Mouse (Mus musculus): Measurements from ENCODE around the gene Eno3. TPM values are rescaled to one million over a fixed set of nuclear protein-coding genes. Genes with fewer than 3 reads are reported as not detected.

Eno3 gene
- polyA plus RNA-seq, 1 experiment from 2014 or later = 30.7 TPM

GRCm38 (mm10) chr11:70621972-70622814 is 34.8 kb upstream of the Eno3 start:
- no peak for ATAC-seq (replicated peaks; ENCODE audit: insufficient number of reproducible peaks, low FRiP score, low TSS enrichment, low read depth)
- Histone ChIP-seq H3K9me3 (replicated peaks; ENCODE audit: control insufficient read depth, low read length) (no peaks in the 10 kb centered on the region), H3K4me2 (ENCODE audit: low read depth, low read length) (no peak overlapping the region)

GRCm38 (mm10) chr11:70623053-70623742 is 33.8 kb upstream of the Eno3 start:
- no peak overlapping the region for H3K9ac ChIP-seq (replicated peaks; ENCODE audit: low read length)
- no peak overlapping the region for H3K27ac ChIP-seq (replicated peaks; ENCODE audit: low read depth, low read length)
- H3K4me3 ChIP-seq (ENCODE audit: low read depth, low read length) = no peak overlapping the region
- no peaks in the 10 kb centered on the region for H3K36me3 ChIP-seq (replicated peaks; ENCODE audit: control insufficient read depth, insufficient read depth, low read depth, low read length)
- no peaks in the 10 kb centered on the region for H3K4me1 ChIP-seq (ENCODE audit: control insufficient read depth, insufficient read depth, low read length)
- ATAC-seq (replicated peaks; ENCODE audit: insufficient number of reproducible peaks, low FRiP score, low TSS enrichment, low read depth) (no peak), DNase-seq (ENCODE audit: low spot score) (no peak)
- no peaks in the 10 kb centered on the region for H3K9me3 ChIP-seq (replicated peaks; ENCODE audit: control insufficient read depth, low read length)
- no peaks in the 10 kb centered on the region for H3K27me3 ChIP-seq (ENCODE audit: control insufficient read depth, insufficient read depth, low read length)
- H3K4me2 ChIP-seq (ENCODE audit: low read depth, low read length) = no peak overlapping the region
- WGBS = 84% methylated on average over 10 of the region's 10 CpGs

More at GRCm38 (mm10) chr11:70621972-70622814, 34.8 kb upstream of the Eno3 start:
- H3K4me1 ChIP-seq (ENCODE audit: control insufficient read depth, insufficient read depth, low read length) = no peaks in the 10 kb centered on the region
- H3K9ac ChIP-seq (replicated peaks; ENCODE audit: low read length) = no peak overlapping the region
- 49% methylated on average over 7 of the region's 7 CpGs for WGBS
- H3K36me3 ChIP-seq (replicated peaks; ENCODE audit: control insufficient read depth, insufficient read depth, low read depth, low read length) = no peaks in the 10 kb centered on the region
- no peaks in the 10 kb centered on the region for H3K27me3 ChIP-seq (ENCODE audit: control insufficient read depth, insufficient read depth, low read length)
- DNase-seq (ENCODE audit: low spot score) = no peak
- no peak overlapping the region for H3K4me3 ChIP-seq (ENCODE audit: low read depth, low read length)
- H3K27ac ChIP-seq (replicated peaks; ENCODE audit: low read depth, low read length) = no peak overlapping the region

DNA sequence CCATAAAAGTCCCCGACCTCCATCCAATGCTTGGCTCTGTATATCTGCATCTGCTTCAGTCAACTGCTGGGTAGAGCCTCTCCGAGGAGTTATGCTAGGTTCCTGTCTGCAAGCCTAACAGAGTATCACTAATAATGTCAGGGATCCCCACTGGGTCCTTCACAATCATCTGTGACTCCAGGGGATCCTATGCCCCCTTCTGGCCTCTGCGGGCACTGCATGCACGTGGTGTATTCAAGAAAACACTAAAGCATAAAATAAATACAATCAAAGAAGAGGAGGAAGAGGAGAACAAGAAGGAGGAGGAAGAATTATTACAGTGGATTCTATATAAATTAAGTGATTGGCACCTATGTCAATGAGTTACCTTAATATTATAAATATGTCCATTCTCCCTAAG is 31.5 kb upstream of the Eno3 start:
- H3K36me3 ChIP-seq (replicated peaks; ENCODE audit: control insufficient read depth, insufficient read depth, low read depth, low read length) = no peaks in the 10 kb centered on the region
- no peaks in the 10 kb centered on the region for H3K27me3 ChIP-seq (ENCODE audit: control insufficient read depth, insufficient read depth, low read length)
- H3K4me3 ChIP-seq (ENCODE audit: low read depth, low read length) = no peak overlapping the region
- H3K9ac ChIP-seq (replicated peaks; ENCODE audit: low read length) = no peak overlapping the region
- H3K27ac ChIP-seq (replicated peaks; ENCODE audit: low read depth, low read length) = no peak overlapping the region
- no peaks in the 10 kb centered on the region for H3K9me3 ChIP-seq (replicated peaks; ENCODE audit: control insufficient read depth, low read length)
- WGBS = 48% methylated on average over 4 of the region's 4 CpGs
- no peak for ATAC-seq (replicated peaks; ENCODE audit: insufficient number of reproducible peaks, low FRiP score, low TSS enrichment, low read depth)
- peak; percentile 72 for DNase-seq (ENCODE audit: low spot score)
- no peaks in the 10 kb centered on the region for H3K4me1 ChIP-seq (ENCODE audit: control insufficient read depth, insufficient read depth, low read length)
- H3K4me2 ChIP-seq (ENCODE audit: low read depth, low read length) = no peak overlapping the region

DNA sequence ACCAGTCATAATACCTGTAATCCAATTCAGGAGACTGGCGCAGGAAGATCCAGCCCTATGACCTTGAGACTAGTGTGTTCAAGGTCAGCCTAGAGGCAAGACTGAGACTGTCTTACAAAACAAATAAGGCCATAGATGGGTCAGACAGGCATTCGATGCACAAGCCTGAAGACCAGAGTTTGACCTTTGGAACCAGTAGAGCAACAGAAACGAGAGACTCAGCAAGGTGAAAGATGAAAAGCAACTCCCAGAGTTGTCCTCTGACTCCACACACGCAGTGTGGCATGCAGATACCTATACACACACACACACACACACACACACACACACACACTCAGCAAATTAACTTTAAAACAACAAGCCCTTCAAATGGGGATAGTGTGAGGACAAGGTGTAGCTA is 30.1 kb upstream of the Eno3 start:
- DNase-seq (ENCODE audit: low spot score) = no peak
- no peak for ATAC-seq (replicated peaks; ENCODE audit: insufficient number of reproducible peaks, low FRiP score, low TSS enrichment, low read depth)
- no peaks in the 10 kb centered on the region for H3K4me1 ChIP-seq (ENCODE audit: control insufficient read depth, insufficient read depth, low read length)

DNA sequence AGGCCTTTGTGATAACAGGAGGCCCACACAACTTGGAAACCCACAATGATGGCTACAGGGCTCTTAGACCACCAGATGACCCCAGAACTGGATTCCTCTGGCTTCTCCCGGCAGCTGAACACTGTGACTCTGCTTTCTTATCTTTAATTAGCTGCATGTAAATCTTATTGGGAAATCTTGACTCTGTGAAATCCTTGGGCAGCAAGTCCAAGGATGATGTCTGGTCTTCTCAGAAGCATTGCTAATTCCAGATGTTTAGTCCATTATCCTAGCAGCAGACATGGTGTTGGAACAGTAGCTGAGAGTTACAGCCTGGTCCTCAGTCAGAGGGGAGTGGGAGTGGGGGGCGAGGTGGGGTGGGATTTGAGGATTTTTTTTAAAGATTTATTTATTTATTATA is 28.6 kb upstream of the Eno3 start:
- Histone ChIP-seq H3K27ac (replicated peaks; ENCODE audit: low read depth, low read length) (no peak overlapping the region), H3K36me3 (replicated peaks; ENCODE audit: control insufficient read depth, insufficient read depth, low read depth, low read length) (no peaks in the 10 kb centered on the region), H3K4me3 (ENCODE audit: low read depth, low read length) (no peak overlapping the region), H3K9ac (replicated peaks; ENCODE audit: low read length) (no peak overlapping the region), H3K4me2 (ENCODE audit: low read depth, low read length) (no peak overlapping the region), H3K27me3 (ENCODE audit: control insufficient read depth, insufficient read depth, low read length) (no peaks in the 10 kb centered on the region), H3K4me1 (ENCODE audit: control insufficient read depth, insufficient read depth, low read length) (no peaks in the 10 kb centered on the region), H3K9me3 (replicated peaks; ENCODE audit: control insufficient read depth, low read length) (no peaks in the 10 kb centered on the region)
- no peak for ATAC-seq (replicated peaks; ENCODE audit: insufficient number of reproducible peaks, low FRiP score, low TSS enrichment, low read depth)
- WGBS = 77% methylated on average over 2 of the region's 2 CpGs
- DNase-seq (ENCODE audit: low spot score) = no peak

More for the DNA sequence above, 30.1 kb upstream of the Eno3 start:
- Histone ChIP-seq H3K9ac (replicated peaks; ENCODE audit: low read length) (no peak overlapping the region), H3K4me3 (ENCODE audit: low read depth, low read length) (no peak overlapping the region), H3K9me3 (replicated peaks; ENCODE audit: control insufficient read depth, low read length) (no peaks in the 10 kb centered on the region), H3K4me2 (ENCODE audit: low read depth, low read length) (no peak overlapping the region), H3K27ac (replicated peaks; ENCODE audit: low read depth, low read length) (no peak overlapping the region), H3K27me3 (ENCODE audit: control insufficient read depth, insufficient read depth, low read length) (no peaks in the 10 kb centered on the region), H3K36me3 (replicated peaks; ENCODE audit: control insufficient read depth, insufficient read depth, low read depth, low read length) (no peaks in the 10 kb centered on the region)
- WGBS = 78% methylated on average over 4 of the region's 4 CpGs

GRCm38 (mm10) chr11:70629557-70629956 is 27.4 kb upstream of the Eno3 start:
- DNase-seq (ENCODE audit: low spot score) (no peak), ATAC-seq (replicated peaks; ENCODE audit: insufficient number of reproducible peaks, low FRiP score, low TSS enrichment, low read depth) (no peak)
- no peaks in the 10 kb centered on the region for H3K36me3 ChIP-seq (replicated peaks; ENCODE audit: control insufficient read depth, insufficient read depth, low read depth, low read length)
- no peak overlapping the region for H3K4me2 ChIP-seq (ENCODE audit: low read depth, low read length)
- 58% methylated on average over 5 of the region's 5 CpGs for WGBS
- no peak overlapping the region for H3K27ac ChIP-seq (replicated peaks; ENCODE audit: low read depth, low read length)
- no peak overlapping the region for H3K4me3 ChIP-seq (ENCODE audit: low read depth, low read length)
- no peaks in the 10 kb centered on the region for H3K9me3 ChIP-seq (replicated peaks; ENCODE audit: control insufficient read depth, low read length)
- H3K27me3 ChIP-seq (ENCODE audit: control insufficient read depth, insufficient read depth, low read length) = no peaks in the 10 kb centered on the region
- H3K4me1 ChIP-seq (ENCODE audit: control insufficient read depth, insufficient read depth, low read length) = no peaks in the 10 kb centered on the region
- no peak overlapping the region for H3K9ac ChIP-seq (replicated peaks; ENCODE audit: low read length)

DNA sequence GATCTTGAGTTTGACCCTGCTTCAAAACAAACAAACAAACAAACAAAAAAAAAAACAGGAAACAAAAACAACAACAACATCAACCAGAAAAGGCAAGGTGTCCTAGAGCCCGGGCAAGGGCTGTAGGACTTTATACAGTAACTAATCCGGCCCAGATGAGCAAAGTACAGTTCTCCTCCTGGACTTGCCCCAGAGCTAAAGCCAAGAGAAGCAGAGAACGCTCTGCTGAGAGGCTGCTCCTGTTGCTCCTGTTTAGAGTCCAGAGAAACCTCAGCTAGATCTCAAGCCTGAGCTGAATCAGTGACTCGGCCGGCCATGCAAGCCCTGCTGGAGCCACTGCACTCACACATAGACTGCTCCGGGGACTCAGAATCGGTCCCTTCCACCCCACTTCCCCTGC is 26.9 kb upstream of the Eno3 start:
- ATAC-seq (replicated peaks; ENCODE audit: insufficient number of reproducible peaks, low FRiP score, low TSS enrichment, low read depth) = no peak
- Histone ChIP-seq H3K9ac (replicated peaks; ENCODE audit: low read length) (no peak overlapping the region), H3K4me1 (ENCODE audit: control insufficient read depth, insufficient read depth, low read length) (no peaks in the 10 kb centered on the region), H3K27ac (replicated peaks; ENCODE audit: low read depth, low read length) (no peak overlapping the region), H3K4me3 (ENCODE audit: low read depth, low read length) (no peak overlapping the region), H3K4me2 (ENCODE audit: low read depth, low read length) (no peak overlapping the region), H3K9me3 (replicated peaks; ENCODE audit: control insufficient read depth, low read length) (no peaks in the 10 kb centered on the region), H3K36me3 (replicated peaks; ENCODE audit: control insufficient read depth, insufficient read depth, low read depth, low read length) (no peaks in the 10 kb centered on the region), H3K27me3 (ENCODE audit: control insufficient read depth, insufficient read depth, low read length) (no peaks in the 10 kb centered on the region)
- no peak for DNase-seq (ENCODE audit: low spot score)
- 63% methylated on average over 7 of the region's 7 CpGs for WGBS

- Histone ChIP-seq H3K4me1 (ENCODE audit: control insufficient read depth, insufficient read depth, low read length) (no peaks in the 10 kb centered on the region), H3K27me3 (ENCODE audit: control insufficient read depth, insufficient read depth, low read length) (no peaks in the 10 kb centered on the region), H3K36me3 (replicated peaks; ENCODE audit: control insufficient read depth, insufficient read depth, low read depth, low read length) (no peaks in the 10 kb centered on the region), H3K27ac (replicated peaks; ENCODE audit: low read depth, low read length) (no peak overlapping the region), H3K9ac (replicated peaks; ENCODE audit: low read length) (no peak overlapping the region), H3K9me3 (replicated peaks; ENCODE audit: control insufficient read depth, low read length) (no peaks in the 10 kb centered on the region), H3K4me3 (ENCODE audit: low read depth, low read length) (no peak overlapping the region), H3K4me2 (ENCODE audit: low read depth, low read length) (no peak overlapping the region)
- DNase-seq (ENCODE audit: low spot score) (no peak), ATAC-seq (replicated peaks; ENCODE audit: insufficient number of reproducible peaks, low FRiP score, low TSS enrichment, low read depth) (no peak)
- 81% methylated on average over 4 of the region's 4 CpGs for WGBS
These were observed 21.4 kb upstream of the Eno3 start for GRCm38 (mm10) chr11:70635601-70636000.

All from embryonic facial prominence, embryonic 11.5 days (tissue).